Mouse (Mus musculus) liver, embryonic 15.5 days (tissue): ENCODE results near the gene Ppa1. TPM values are rescaled to one million over a fixed set of nuclear protein-coding genes. Genes with fewer than 3 reads are reported as not detected.
A peak's percentile ranks its signal among the peaks of the same experiment; 100 is the strongest.
"Not testable (repeated sequence)": the region's sequence is repeated elsewhere in the genome, so short reads cannot be mapped to it uniquely, and the experiment has no call there.

Experiments
- ATAC-seq: fragments of 200-750 bp; cut with Nextera tagmentation; 2 replicates; pipeline ENCODE4 v1.8.0; 2017; ENCODE audit warnings: moderate number of reproducible peaks, mild to moderate bottlenecking, moderate library complexity; ENCODE audit not compliant: insufficient read depth
- H3K27ac ChIP-seq: fragments of 300-500 bp; sonication (generic); replicated peaks from 2 replicates; pipeline ENCODE4 v1.5.1; 2015; ENCODE audit warnings: mild to moderate bottlenecking, inconsistent platforms
- H3K27me3 ChIP-seq: fragments of 300-500 bp; sonication (generic); 2 replicates; pipeline ENCODE4 v1.6.1; 2015; ENCODE audit warnings: mild to moderate bottlenecking, inconsistent platforms
- H3K36me3 ChIP-seq: fragments of 300-500 bp; sonication (generic); replicated peaks from 2 replicates; pipeline ENCODE4 v1.6.1; 2015; ENCODE audit warnings: moderate library complexity, mild to moderate bottlenecking, inconsistent platforms
- H3K4me1 ChIP-seq: fragments of 300-500 bp; sonication (generic); replicated peaks from 2 replicates; pipeline ENCODE4 v1.6.1; 2015; ENCODE audit warnings: inconsistent platforms
- H3K4me2 ChIP-seq: fragments of 300-500 bp; sonication (generic); 2 replicates; pipeline ENCODE4 v1.6.1; 2015; ENCODE audit warnings: moderate library complexity, mild to moderate bottlenecking, inconsistent platforms
- H3K4me3 ChIP-seq: fragments of 300-500 bp; sonication (generic); replicated peaks from 2 replicates; pipeline ENCODE4 v1.5.1; 2015; ENCODE audit warnings: mild to moderate bottlenecking, inconsistent platforms
- H3K9ac ChIP-seq: fragments of 300-500 bp; sonication (generic); 2 replicates; pipeline ENCODE4 v1.6.1; 2015; ENCODE audit warnings: moderate library complexity, mild to moderate bottlenecking, inconsistent platforms
- H3K9me3 ChIP-seq: fragments of 300-500 bp; sonication (generic); replicated peaks from 2 replicates; pipeline ENCODE4 v1.6.1; 2016; ENCODE audit warnings: inconsistent platforms
- WGBS: fragments of 180-500 bp; shearing (Covaris S2); methylation state at CpG from one replicate; pipeline ENCODE4 v1.1.7; 2015; ENCODE audit warnings: mixed read lengths; ENCODE audit not compliant: insufficient replicate concordance; 5-methylcytosine and 5-hydroxymethylcytosine counted together
- polyA plus RNA-seq: library from polyadenylated mRNA; unstranded; fragments of >200 nt; fragmentation: Nextera tagmentation; extraction: Ambion mirVana; gene quantifications from 2 replicates; pipeline ENCODE4 v1.2.1, GENCODE M21; 2015

Gene Ppa1
- polyA plus RNA-seq, 1 experiment from 2014 or later: 92.6 TPM

GRCm38 (mm10) chr10:61621681-61622080 lies 26.7 kb upstream of the Ppa1 start:
- whole genome bisulfite sequencing: 37% methylated on average over 9 of the region's 9 CpGs
- peaks cover 27% of the 10 kb centered on the region for H3K27me3 ChIP-seq
- ATAC-seq: no peak
- no peak overlapping the region for H3K4me2 ChIP-seq
- peaks cover 11% of the 10 kb centered on the region for H3K4me1 ChIP-seq
- H3K9me3 ChIP-seq: no peaks in the 10 kb centered on the region
- H3K36me3 ChIP-seq: no peaks in the 10 kb centered on the region
- no peak overlapping the region for H3K9ac ChIP-seq
- H3K4me3 ChIP-seq: no peak overlapping the region
- H3K27ac ChIP-seq: no peak overlapping the region

GRCm38 (mm10) chr10:61623874-61624273 lies 24.5 kb upstream of the Ppa1 start:
- H3K36me3 ChIP-seq, H3K27ac ChIP-seq, H3K4me3 ChIP-seq, ATAC-seq, H3K9me3 ChIP-seq, H3K9ac ChIP-seq, H3K4me2 ChIP-seq: not testable (repeated sequence)
- whole genome bisulfite sequencing: 46% methylated on average over 3 of the region's 3 CpGs
- H3K27me3 ChIP-seq: peaks cover 34% of the 10 kb centered on the region
- H3K4me1 ChIP-seq: peaks cover 11% of the 10 kb centered on the region

- no peak overlapping the region for H3K27ac ChIP-seq
- WGBS: 37% methylated on average over 5 of the region's 5 CpGs
- no peaks in the 10 kb centered on the region for H3K9me3 ChIP-seq
- peaks cover 34% of the 10 kb centered on the region for H3K27me3 ChIP-seq
- H3K9ac ChIP-seq: no peak overlapping the region
- no peak for ATAC-seq
- H3K4me1 ChIP-seq: peaks cover 11% of the 10 kb centered on the region
- H3K4me2 ChIP-seq: no peak overlapping the region
- no peaks in the 10 kb centered on the region for H3K36me3 ChIP-seq
- H3K4me3 ChIP-seq: no peak overlapping the region
Measured at GRCm38 (mm10) chr10:61624771-61625170, 23.6 kb upstream of the Ppa1 start.

GRCm38 (mm10) chr10:61625381-61626257 lies 22.7 kb upstream of the Ppa1 start:
- peaks cover 34% of the 10 kb centered on the region for H3K27me3 ChIP-seq
- no peak overlapping the region for H3K27ac ChIP-seq
- H3K4me3 ChIP-seq: peak overlapping the region; percentile 35
- peaks cover 11% of the 10 kb centered on the region for H3K4me1 ChIP-seq
- WGBS: 2% methylated on average over 74 of the region's 74 CpGs
- H3K9ac ChIP-seq: no peak overlapping the region
- peak overlapping the region; percentile 62 for H3K4me2 ChIP-seq
- ATAC-seq: no peak
- H3K9me3 ChIP-seq: no peaks in the 10 kb centered on the region
- H3K36me3 ChIP-seq: no peaks in the 10 kb centered on the region

GRCm38 (mm10) chr10:61626551-61626950 lies 21.8 kb upstream of the Ppa1 start:
- Histone ChIP-seq H3K27me3 (peaks cover 34% of the 10 kb centered on the region), H3K27ac (no peak overlapping the region), H3K9ac (no peak overlapping the region), H3K4me2 (no peak overlapping the region), H3K9me3 (no peaks in the 10 kb centered on the region), H3K4me3 (no peak overlapping the region), H3K36me3 (no peaks in the 10 kb centered on the region), H3K4me1 (peaks cover 11% of the 10 kb centered on the region)
- no peak for ATAC-seq
- 73% methylated on average over 3 of the region's 3 CpGs for WGBS

GRCm38 (mm10) chr10:61627195-61627937 lies 21.0 kb upstream of the Ppa1 start:
- Histone ChIP-seq H3K9ac (no peak overlapping the region), H3K4me2 (no peak overlapping the region), H3K36me3 (no peaks in the 10 kb centered on the region), H3K4me3 (no peak overlapping the region), H3K27ac (no peak overlapping the region), H3K9me3 (no peaks in the 10 kb centered on the region), H3K27me3 (peaks cover 34% of the 10 kb centered on the region), H3K4me1 (peaks cover 11% of the 10 kb centered on the region)
- no peak for ATAC-seq
- WGBS: 66% methylated on average over 15 of the region's 15 CpGs

- H3K4me2 ChIP-seq: no peak overlapping the region
- ATAC-seq: no peak
- 71% methylated on average over 4 of the region's 4 CpGs for WGBS
- H3K9ac ChIP-seq: no peak overlapping the region
- no peaks in the 10 kb centered on the region for H3K36me3 ChIP-seq
- no peaks in the 10 kb centered on the region for H3K9me3 ChIP-seq
- no peak overlapping the region for H3K27ac ChIP-seq
- no peak overlapping the region for H3K4me3 ChIP-seq
- H3K27me3 ChIP-seq: peaks cover 39% of the 10 kb centered on the region
- peaks cover 11% of the 10 kb centered on the region for H3K4me1 ChIP-seq
Measured at GRCm38 (mm10) chr10:61627938-61628250, 20.5 kb upstream of the Ppa1 start.

- Histone ChIP-seq H3K4me3 (no peak overlapping the region), H3K36me3 (no peaks in the 10 kb centered on the region), H3K9me3 (no peaks in the 10 kb centered on the region), H3K27ac (no peak overlapping the region), H3K4me1 (no peaks in the 10 kb centered on the region), H3K4me2 (no peak overlapping the region), H3K27me3 (peaks cover 12% of the 10 kb centered on the region; the same call in 1 of the 2 replicates), H3K9ac (no peak overlapping the region)
- 42% methylated on average over 10 of the region's 10 CpGs for WGBS
- ATAC-seq: no peak
Measured at GRCm38 (mm10) chr10:61632445-61632844, 15.9 kb upstream of the Ppa1 start.

- 52% methylated on average over 7 of the region's 7 CpGs for WGBS
- no peak for ATAC-seq
- Histone ChIP-seq H3K27me3 (peaks cover 12% of the 10 kb centered on the region; the same call in 1 of the 2 replicates), H3K4me3 (no peak overlapping the region), H3K27ac (no peak overlapping the region), H3K4me2 (no peak overlapping the region), H3K9ac (no peak overlapping the region), H3K36me3 (no peaks in the 10 kb centered on the region), H3K9me3 (no peaks in the 10 kb centered on the region), H3K4me1 (no peaks in the 10 kb centered on the region)
Measured at GRCm38 (mm10) chr10:61637055-61637454, 11.3 kb upstream of the Ppa1 start.

- ATAC-seq: no peak
- 54% methylated on average over 4 of the region's 4 CpGs for WGBS
Measured at GRCm38 (mm10) chr10:61640363-61640762, 8.0 kb upstream of the Ppa1 start.

GRCm38 (mm10) chr10:61646557-61646956 lies 1.8 kb upstream of the Ppa1 start:
- Histone ChIP-seq H3K27me3 (no peaks in the 10 kb centered on the region), H3K9me3 (no peaks in the 10 kb centered on the region), H3K36me3 (no peaks in the 10 kb centered on the region), H3K4me3 (no peak overlapping the region), H3K9ac (no peak overlapping the region), H3K4me1 (peaks cover 23% of the 10 kb centered on the region), H3K27ac (0 out of 2 replicates have a peak overlapping the region, but pooled peaks have one; percentile 2), H3K4me2 (peak overlapping the region; percentile 2; the same call in 1 of the 2 replicates)
- 69% methylated on average over 7 of the region's 7 CpGs for WGBS
- no peak for ATAC-seq

More at GRCm38 (mm10) chr10:61640363-61640762, 8.0 kb upstream of the Ppa1 start:
- no peak overlapping the region for H3K27ac ChIP-seq
- no peaks in the 10 kb centered on the region for H3K4me1 ChIP-seq
- H3K27me3 ChIP-seq: no peaks in the 10 kb centered on the region; the same call in 1 of the 2 replicates
- H3K9me3 ChIP-seq: no peaks in the 10 kb centered on the region
- H3K4me3 ChIP-seq: no peak overlapping the region
- no peak overlapping the region for H3K9ac ChIP-seq
- H3K4me2 ChIP-seq: no peak overlapping the region
- no peaks in the 10 kb centered on the region for H3K36me3 ChIP-seq
